Mouse (Mus musculus): ENCODE measurements around the gene Serpine3.
"Not testable (repeated sequence)": the region's sequence is repeated elsewhere in the genome, so short reads cannot be mapped to it uniquely, and the experiment has no call there.

Gene Serpine3

GRCm38 (mm10) chr14:62663367-62663766 is at the start of gene Serpine3:
Serpine3 (plus strand) TSS chr14:62663667.
- no peak for DNase-seq

GRCm38 (mm10) chr14:62622393-62622792 is 41.1 kb upstream of the Serpine3 start:
- DNase-seq, result peak in 1 of 2 experiments; percentile 12

GRCm38 (mm10) chr14:62627951-62628350 is 35.5 kb upstream of the Serpine3 start:
- DNase-seq, result peak; percentile 79 to 86

- no peak for DNase-seq
Observed at GRCm38 (mm10) chr14:62637436-62638344, 25.8 kb upstream of the Serpine3 start.

GRCm38 (mm10) chr14:62638345-62638702 is 25.1 kb upstream of the Serpine3 start:
- no peak for DNase-seq

- DNase-seq, result no peak
Observed at GRCm38 (mm10) chr14:62639111-62639510, 24.4 kb upstream of the Serpine3 start.

GRCm38 (mm10) chr14:62639551-62639950 is 23.9 kb upstream of the Serpine3 start:
- DNase-seq, result no peak

GRCm38 (mm10) chr14:62640396-62640795 is 23.1 kb upstream of the Serpine3 start:
- DNase-seq, result peak; percentile 39 to 61

- not testable (repeated sequence) for DNase-seq
Observed at GRCm38 (mm10) chr14:62642368-62642767, 21.1 kb upstream of the Serpine3 start.

GRCm38 (mm10) chr14:62648405-62648804 is 15.1 kb upstream of the Serpine3 start:
- no peak for DNase-seq

GRCm38 (mm10) chr14:62650376-62650775 is 13.1 kb upstream of the Serpine3 start:
- no peak for DNase-seq

GRCm38 (mm10) chr14:62651771-62652170 is 11.7 kb upstream of the Serpine3 start:
- no peak for DNase-seq

- DNase-seq, result no peak
Observed at GRCm38 (mm10) chr14:62655996-62656395, 7.5 kb upstream of the Serpine3 start.

GRCm38 (mm10) chr14:62657469-62657868 is 6.0 kb upstream of the Serpine3 start:
- DNase-seq, result no peak

- no peak for DNase-seq
Observed at GRCm38 (mm10) chr14:62662381-62662780, 1.1 kb upstream of the Serpine3 start.

- no peak for DNase-seq
Observed at GRCm38 (mm10) chr14:62664976-62665673, 1.7 kb downstream of the Serpine3 start.

- peak; percentile 21 for DNase-seq
Observed at GRCm38 (mm10) chr14:62673646-62674045, 10.2 kb downstream of the Serpine3 start.

GRCm38 (mm10) chr14:62718161-62718560 is 54.7 kb downstream of the Serpine3 start:
- peak; percentile 20 to 23 for DNase-seq

GRCm38 (mm10) chr14:62721625-62722024 is 58.2 kb downstream of the Serpine3 start:
- DNase-seq, result no peak

GRCm38 (mm10) chr14:62724560-62724959 is 61.1 kb downstream of the Serpine3 start:
- no peak for DNase-seq

GRCm38 (mm10) chr14:62731902-62732301 is 68.4 kb downstream of the Serpine3 start:
- DNase-seq, result no peak

- no peak for DNase-seq
Observed at GRCm38 (mm10) chr14:62733666-62734065, 70.2 kb downstream of the Serpine3 start.

GRCm38 (mm10) chr14:62735646-62736045 is 72.2 kb downstream of the Serpine3 start:
- DNase-seq, result no peak
